Mouse (Mus musculus) NIH3T3 (cell line): ENCODE data around the gene Atcay.
"Not testable (repeated sequence)": the region's sequence is repeated elsewhere in the genome, so short reads cannot be mapped to it uniquely, and the experiment has no call there.

Experiments
- DNase-seq: peaks from one replicate; pipeline ENCODE4 v3.0.0-alpha.2; 2012; ENCODE audit warnings: low read depth

Atcay gene

DNA sequence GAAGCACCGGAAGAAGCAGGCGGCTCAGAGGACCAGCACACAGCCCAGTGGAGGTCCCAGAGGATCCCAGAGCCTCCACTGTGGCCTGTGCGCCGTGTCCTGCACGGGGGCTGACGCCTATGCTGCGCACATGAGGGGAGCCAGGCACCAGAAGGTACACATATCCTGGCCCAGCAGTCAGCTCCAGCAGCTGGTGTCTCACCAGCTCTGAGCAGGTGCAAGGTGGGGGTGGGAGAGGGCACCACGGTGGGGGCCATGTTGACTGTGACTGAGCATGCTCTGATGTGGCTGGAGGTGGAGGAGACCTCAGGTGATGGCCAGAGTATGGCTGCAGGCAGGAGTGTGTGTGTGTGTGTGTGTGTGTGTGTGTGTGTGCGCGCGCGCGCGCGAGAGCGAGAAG is 11.4 kb upstream of the Atcay start:
- DNase-seq, result no peak

DNA sequence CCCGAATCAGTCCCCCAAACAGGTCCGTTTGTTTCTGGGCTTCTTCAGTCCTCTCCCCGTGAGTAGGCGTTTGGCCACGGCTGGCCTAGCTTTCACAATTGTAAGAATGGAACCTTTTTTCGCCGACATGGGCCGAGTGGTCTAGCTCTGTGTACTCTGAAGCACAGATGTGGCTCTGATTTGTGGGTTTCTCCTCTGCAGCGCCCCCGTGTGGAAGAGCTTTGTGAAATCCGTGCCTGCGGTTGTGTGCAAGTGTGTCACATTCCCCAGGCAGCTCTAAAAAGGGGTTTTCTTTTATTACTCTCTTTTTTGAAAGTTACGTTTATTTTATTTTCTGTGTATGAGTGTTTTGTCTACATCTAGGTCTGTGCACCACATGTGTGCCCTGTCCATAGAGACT is 10.2 kb upstream of the Atcay start:
- DNase-seq, result peak; percentile 86

DNA sequence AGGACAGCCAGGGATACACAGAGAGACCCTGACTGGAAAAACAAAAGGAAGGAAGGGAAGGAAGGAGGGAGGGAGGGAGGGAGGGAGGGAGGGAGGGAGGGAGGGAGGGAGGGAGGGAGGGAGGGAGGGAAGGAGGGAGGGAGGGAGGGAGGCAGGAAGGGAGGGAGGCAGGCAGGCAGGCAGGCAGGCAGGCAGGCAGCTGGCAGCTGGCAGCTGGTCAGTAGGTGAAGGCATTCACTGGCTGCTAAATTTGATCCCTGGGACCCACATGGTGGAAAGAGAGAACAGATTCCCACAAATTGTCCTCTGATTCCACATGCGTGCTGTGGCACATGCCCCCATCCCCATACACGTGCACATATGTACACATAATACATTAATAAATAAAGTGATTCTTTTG is 8.0 kb upstream of the Atcay start:
- no peak for DNase-seq

DNA sequence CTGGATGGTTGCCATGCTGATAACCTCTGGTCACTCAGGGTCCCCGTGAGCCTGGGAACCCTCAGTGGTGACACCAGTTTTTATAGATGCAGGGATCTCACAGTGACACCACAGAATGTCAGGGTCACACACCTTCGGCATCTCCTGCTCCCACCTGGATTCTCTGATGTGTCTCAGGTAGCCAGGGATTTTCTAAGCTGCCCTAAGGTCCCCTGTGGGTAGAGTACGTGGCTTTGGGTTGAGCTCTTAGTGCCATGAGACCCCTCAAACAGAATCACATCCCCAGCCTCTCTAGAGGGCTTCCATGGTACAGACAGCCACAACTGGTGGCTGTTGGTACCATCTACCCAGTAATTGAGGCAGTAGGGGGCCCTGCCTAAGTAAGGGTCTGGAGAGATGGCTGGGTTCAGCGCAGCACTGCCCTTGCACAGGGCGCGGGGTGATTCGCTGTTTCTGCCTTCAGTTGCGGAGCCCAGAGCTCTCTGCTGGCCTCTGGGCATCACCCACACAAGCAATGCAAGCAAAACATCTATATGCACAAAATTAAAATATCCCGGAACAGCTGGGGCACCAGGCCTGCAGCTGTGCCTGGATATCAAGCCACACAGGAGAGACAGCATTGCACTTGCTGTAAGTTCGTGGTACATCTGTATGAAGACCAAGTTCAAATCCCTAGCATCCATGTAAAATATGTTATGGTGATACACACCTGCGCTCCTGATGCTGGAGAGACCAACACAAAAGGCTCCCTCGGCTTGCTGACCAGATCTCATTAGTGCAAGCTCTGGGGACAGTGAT is 6.0 kb upstream of the Atcay start:
- no peak for DNase-seq

DNA sequence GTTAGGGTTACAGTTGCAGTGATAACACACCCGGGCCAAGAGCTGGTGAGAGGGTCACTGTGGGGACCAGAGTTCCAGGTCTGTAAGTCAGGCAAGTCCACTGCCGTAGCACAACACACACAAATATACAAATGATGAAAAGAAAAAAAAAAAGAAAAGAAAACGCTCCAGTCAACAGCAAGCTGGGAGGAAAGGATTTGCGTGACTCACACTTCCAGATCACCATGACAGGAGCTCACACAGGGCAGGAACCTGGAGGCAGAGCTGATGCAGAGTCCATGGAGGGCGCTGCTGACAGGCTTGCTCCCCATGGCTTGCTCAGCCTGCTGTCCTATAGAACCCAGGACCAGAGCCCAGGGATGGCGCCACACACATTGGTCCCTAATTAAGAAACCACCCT is 3.6 kb upstream of the Atcay start:
- DNase-seq, result peak; percentile 65

DNA sequence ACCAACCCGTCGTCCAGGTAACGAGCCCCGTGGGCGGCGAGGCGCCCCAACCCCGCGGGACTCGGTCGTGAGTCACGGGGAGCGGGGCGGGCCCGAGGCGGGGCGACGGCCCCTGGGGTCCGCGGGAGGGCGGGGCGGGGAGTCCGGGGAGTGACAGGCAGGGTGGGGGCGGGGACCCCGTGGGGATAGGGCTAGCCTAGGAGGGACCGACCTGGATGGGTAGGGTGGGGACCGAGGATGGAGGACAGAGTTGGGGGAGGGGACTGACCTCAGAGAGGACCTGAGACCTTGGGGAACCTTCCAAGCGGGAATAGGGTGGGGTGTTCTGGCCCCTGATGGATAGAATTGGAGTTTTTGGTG is 2.6 kb upstream of the Atcay start:
- no peak for DNase-seq

DNA sequence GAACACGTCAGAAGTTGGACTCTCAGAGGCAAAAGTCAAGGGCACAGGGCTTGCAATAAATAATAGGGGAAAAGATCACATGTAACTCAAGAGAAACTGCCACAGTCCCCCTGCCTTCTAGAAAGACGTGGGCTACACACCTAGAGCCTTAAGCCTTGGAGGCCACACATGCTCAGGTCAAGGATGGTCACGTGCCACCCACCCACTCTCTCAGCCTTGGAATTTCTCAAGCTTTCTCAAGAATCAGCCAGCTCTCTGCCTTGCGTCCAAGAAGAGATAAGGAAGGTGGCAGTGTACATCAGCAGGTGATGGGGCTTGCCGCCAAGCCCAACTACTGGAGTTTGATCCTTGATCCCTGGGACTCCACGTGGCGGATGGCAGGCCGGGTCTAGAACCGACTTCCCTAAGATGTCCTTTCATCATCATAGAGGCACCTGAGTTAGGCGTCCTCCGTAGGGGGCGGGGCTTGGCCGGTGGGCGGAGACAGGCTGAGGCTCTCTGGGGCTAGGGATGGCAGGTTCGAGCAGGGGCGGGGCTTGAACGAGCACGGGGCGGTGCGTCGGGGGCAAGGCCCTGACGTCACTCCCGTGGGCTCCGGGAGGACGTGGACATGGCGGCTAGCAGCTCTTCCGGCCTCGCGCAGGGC is 2.1 kb upstream of the Atcay start, which contains the start of gene Zfr2:
Gene Zfr2, plus strand, starts transcription at position 576 of the 646 bp plus-strand sequence.
- DNase-seq, result peak; percentile 97

DNA sequence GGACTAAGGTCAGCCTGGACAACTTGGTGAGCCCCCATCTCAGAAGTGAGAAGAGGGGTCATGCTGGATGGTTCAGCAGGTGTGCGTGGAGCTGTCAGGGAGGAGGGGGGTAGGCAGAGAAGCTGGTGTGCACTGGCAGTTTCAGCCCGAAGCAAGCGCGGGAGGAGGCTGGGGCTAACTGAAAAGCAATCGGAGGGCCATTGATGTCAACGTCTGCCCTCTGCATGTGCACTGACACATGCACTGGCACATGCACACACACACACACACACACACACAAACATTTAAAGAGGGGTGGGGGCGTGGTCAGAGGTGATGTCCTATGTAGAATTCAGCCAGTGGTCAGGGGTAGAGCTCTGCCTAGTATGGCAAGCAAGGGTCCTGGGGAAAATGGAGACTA is 803 bp upstream of the Atcay start:
- no peak for DNase-seq

DNA sequence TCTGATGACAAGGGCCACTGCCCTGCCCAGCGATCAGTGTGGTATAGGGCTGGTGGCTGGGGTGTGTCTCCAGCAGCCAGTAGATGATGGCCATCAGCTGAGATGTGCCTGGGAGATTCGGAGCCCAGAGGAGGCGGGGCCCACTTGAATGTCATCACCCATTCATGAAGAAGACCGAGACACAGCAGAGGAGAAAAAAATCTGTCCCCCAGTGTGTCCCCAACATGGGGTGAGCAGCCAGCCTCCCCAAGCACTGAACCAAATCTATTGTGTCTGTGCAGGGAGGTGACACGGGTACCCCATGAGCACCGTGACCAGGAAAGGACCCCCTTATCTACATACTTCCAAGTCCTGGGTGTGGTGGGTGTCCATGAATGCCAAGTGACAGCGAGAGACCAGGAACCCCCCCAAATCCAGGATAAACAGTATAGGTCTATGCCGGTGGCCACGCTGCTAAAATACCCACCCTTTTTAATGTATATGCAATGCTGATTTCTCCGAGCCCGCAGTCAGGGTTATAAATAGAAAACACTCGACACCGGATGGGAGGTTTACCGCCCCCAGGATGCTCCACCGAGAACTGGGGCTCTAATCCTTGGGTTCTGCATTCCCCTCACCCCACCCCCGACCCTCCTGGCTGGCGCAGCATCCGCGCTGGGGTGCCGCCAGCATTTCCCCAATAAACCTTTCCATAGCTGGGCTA is 747 bp downstream of the Atcay start:
- no peak for DNase-seq

DNA sequence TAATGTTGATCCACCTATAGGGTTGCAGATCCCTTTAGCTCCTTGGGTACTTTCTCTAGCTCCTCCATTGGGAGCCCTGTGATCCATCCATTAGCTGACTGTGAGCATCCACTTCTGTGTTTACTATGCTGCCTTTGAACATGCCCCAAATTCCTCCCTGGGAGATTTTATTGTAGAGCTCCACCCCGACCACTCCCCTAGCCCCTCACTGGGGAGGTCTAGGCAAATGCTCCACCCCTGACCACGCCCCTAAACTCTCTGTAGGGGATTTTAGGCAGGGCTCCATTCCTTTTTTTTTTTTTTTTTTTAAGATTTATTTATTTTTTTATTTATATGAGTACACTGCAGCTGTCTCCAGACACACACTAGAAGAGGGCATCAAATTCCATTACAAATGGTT is 6.9 kb downstream of the Atcay start:
- DNase-seq, result not testable (repeated sequence)

DNA sequence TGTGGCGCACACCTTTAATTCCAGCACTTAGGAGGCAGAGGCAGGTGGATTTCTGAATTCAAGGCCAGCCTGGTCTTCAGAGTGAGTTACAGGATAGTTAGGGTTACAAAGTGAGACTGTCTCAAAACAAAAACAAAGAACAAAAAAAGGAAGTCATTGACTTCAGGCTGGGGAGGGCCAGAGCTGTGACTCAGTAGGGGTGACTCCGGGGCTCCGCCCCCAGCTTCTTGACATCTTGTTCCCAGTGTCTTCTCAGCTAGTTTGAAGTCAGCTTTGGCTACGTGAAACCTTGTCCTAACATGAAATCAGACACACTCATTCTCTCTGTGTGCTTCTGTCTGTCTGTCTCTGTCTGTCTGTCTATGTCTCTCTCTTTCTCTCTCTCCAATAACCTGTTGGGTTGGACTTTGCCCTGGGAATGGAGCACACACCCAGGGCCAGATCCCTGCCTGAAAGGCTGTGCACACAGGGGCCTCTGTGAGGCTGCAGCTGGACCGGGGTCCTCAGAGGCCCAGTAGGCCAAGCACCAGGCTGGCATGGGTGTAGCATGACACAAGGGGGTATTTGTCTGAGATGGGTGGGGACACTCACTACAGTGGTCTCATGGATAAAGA is 9.1 kb downstream of the Atcay start:
- DNase-seq, result no peak

DNA sequence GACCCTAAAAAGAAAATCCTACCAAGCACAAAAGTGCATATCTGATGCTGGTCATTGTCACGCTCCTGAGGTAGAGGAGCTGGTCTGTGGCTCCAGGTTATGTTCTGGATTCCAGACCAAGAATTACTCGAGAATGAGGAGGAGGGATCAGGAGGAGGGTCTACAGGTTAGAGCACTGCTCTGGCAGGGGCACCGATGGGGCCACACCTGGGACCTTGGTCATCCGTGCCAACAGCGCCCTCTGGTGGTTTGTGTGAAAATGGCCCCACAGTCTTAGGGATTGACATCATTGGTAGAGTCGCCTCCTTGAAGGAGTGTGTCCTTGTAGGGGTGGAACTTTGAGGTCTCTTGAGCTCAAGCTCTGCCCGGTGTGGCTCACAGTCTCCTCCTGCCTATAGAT is 12.7 kb downstream of the Atcay start:
- DNase-seq, result peak; percentile 71

DNA sequence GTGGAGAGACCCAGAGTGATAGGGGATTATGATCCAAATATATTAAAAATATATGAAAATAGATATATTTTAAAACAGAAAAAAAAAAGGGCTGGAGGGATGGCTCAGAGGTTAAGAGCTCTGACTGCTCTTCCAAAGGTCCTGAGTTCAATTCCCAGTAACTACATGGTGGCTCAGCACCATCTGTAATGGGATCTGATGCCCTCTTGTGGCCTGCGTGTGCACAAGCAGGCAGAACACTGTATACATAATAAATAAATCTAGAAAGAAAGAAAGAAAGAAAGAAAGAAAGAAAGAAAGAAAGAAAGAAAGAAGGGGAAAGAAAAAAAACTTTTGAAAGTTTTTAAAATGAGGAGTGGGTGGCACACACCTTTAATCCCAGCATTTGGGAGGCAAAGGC is 13.4 kb downstream of the Atcay start:
- DNase-seq, result peak; percentile 71

DNA sequence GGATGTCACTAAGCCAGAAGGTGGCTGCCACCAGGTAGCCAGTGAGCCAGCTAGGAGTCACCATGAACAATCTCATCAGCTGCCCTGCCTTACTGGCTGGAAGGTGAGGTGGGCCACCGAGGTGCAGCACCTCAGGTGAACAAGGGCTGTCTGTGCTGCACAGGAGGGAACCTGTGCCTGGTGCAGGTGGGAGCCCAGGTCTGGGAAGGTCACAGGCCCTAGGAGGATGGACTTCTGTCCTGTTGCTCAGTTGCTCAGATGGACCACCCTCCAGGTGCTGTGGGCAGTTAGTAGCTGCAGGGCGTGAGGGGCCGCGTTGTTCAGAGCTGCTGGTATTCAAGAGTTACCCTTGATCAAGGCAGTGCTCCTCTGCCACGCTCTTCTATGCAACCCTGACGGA is 13.8 kb downstream of the Atcay start:
- DNase-seq, result no peak

DNA sequence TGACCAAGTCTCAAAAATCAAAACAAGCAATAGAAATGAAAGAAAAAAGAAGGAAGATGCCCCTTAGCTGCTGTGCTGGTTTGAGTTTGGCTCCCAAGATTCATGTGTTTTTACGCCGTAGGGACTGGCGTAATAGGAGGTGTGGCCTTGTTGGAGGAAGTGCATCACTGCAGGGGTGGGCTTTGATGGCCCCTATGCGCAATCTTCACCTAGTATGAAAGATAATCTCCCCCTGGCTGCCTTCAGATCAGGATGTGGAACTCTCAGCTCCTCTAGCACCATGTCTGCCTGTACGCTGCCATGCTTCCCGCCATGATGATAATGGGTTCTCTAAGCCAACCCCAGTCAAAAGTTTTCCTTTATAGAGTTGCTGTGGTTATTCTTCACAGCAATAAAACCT is 14.4 kb downstream of the Atcay start:
- DNase-seq, result no peak

DNA sequence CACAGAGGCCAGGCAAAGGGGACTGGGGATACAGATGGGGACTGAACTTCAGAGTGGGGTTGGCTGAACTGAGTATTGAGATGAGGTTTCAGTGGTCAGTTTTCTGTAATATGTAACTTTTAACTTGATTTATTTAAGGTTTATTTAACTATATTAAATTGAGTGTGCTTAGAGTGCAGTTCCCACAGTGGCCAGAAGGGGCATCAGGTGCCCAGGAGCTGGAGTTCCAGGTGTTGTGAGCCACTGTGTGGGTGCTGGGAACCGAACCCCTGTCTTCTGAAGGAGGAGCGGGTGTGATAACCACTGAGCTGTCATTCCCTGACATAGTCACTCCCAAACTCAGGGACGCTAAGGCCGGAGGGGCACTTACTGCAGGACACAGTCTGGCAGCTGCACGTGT is 20.5 kb downstream of the Atcay start:
- DNase-seq, result no peak

DNA sequence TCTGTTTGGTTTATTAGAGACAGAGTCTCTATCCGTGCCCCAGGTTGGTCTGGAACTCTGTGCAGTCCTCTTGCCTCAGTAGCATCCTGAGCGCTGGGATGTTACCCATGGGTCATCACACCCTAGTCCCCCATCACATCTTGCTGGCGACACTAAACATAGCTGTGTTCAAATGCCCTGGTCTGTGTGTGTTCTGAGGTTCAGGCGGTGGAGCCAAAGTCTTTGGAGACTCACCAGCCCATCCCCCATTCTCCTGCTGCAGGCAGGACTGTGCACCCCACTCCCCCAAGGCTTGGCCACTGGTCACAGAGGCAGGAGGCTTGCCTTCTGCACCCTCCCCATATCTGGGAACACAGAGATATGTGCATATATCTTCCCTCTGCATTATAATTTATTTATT is 26.5 kb downstream of the Atcay start:
- no peak for DNase-seq

DNA sequence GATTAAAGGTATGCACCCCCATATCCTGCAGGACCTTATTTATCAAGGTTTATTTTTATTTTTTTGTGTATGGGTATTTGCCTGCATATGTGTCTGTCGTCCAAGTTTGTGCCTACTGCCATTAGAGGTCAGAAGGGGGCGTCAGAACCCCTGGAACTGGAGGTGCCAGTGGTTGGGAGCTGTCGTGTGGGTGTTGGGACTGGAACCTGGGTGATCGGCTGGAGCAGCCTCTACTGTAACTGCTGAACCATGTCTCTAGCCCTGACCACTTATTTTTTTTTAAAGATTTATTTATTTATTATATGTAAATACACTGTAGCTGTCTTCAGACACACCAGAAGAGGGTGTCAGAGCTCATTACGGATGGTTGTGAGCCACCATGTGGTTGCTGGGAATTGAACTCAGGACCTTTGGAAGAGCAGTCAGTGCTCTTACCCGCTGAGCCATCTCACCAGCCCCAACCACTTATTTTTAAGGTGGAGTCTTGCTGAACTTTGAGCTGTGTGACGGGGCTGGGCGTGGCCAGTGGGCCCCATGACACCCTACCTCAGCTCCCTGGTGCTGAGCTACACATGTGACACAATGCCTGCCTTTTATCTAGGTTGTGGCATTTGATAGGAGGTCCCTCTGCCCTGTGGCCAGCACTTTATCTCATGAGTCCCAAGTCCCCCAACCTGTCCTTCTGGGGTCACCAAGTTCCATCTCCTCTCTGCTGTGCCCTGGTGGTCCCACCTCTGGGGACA is 27.5 kb downstream of the Atcay start:
- DNase-seq, result no peak

DNA sequence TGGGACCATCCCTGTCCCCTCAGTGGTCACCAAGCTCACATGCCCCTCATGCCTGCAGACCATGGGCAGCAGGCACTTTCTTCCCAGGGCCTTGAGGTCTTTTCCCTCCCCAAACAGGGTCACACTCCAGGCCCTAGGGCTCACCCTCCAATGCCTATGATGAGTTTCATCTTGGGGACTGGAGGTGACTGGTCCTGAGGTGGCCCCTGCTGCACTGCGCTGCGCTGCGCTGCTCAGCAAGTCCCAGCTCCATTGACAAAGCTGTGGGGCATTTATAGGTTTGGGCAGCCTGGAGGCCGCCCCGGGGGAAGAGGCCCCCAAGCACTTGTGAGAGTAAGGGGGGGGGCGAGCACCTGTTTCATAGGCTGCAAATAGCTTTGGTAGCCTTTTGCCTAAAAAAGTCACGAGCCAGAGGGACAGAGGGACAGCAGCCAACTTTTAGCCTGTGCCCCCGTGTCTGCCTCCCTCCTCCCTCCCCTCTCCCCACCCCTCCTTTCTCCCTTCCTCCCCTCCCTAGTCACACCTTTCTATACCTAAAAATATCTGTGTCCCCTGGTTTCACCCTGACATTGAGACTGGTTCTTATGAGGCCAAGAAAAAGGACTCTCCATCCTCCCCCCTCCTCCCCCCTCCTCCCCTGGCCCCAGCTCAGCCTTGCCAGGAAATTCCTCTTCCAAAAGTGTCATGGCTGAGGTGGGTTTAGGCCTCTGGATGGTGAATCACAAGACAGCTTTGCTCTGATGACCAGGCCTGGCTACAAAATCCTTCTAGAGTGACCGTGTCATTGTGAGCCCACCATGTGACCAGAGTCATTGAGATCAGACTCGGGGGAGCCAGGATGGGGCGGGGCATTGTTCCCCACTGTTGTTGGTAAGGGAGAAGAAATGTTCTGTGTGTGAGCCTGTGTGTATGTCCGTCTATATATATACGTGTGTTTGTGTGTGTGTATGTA is 28.6 kb downstream of the Atcay start, which contains the start of gene Nmrk2:
Gene Nmrk2, minus strand, starts transcription at position 245 of the 952 bp plus-strand sequence.
- DNase-seq, result peak; percentile 47

DNA sequence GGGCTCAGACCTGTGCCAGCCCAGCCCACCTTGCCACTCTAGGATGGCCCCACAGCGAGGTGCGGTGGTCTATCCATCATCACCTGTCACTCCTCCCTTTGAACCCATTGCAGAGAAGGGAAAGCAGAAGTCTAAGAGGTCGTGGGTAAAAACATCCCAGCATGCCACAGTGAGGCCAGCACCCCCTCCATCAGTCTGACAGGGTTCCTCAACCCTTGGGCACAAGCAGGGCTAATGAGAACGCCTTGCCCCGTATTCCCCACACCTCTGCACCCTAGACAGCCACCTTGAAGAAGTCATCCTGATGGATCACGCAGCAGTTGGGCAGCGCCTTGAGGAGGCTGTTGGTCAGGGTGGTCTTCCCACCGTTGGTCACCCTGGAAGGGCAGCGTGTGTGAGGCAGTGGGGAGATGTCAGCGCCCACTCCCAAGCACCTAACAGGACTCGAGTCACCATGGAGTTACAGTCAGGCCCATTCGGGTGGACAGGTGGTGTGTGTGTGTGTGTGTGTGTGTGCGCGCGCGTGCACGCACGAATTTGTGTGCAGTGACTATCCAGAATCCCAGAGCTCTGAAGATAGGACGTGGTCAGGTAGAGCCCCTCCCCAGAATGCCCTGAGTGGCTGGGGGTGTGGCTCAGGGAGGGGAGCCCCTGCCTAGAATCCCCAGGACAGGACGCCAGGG is 29.9 kb downstream of the Atcay start:
- no peak for DNase-seq
